Mouse (Mus musculus): ENCODE data around the gene Gm17455.

Gene Gm17455

GRCm38 (mm10) chr10:60373937-60374578, 25.5 kb upstream of the Gm17455 start:
- peak; percentile 69 for DNase-seq

GRCm38 (mm10) chr10:60376704-60377103, 22.8 kb upstream of the Gm17455 start:
- DNase-seq = no peak

- no peak for DNase-seq
Measured at GRCm38 (mm10) chr10:60379419-60379957, 20.0 kb upstream of the Gm17455 start.

GRCm38 (mm10) chr10:60380229-60380628, 19.3 kb upstream of the Gm17455 start:
- DNase-seq = no peak

- no peak for DNase-seq
Measured at GRCm38 (mm10) chr10:60381142-60381925, 18.2 kb upstream of the Gm17455 start.

- DNase-seq = no peak
Measured at GRCm38 (mm10) chr10:60388332-60388731, 11.2 kb upstream of the Gm17455 start.

- DNase-seq = peak; percentile 49
Measured at GRCm38 (mm10) chr10:60389447-60389865, 10.1 kb upstream of the Gm17455 start.

GRCm38 (mm10) chr10:60390177-60390903, 9.2 kb upstream of the Gm17455 start:
- no peak for DNase-seq

GRCm38 (mm10) chr10:60390904-60391420, 8.6 kb upstream of the Gm17455 start:
- DNase-seq = no peak

- no peak for DNase-seq
Measured at GRCm38 (mm10) chr10:60391661-60392060, 7.9 kb upstream of the Gm17455 start.

GRCm38 (mm10) chr10:60394936-60395335, 4.6 kb upstream of the Gm17455 start:
- DNase-seq = no peak

GRCm38 (mm10) chr10:60395605-60396004, 3.9 kb upstream of the Gm17455 start:
- no peak for DNase-seq

- no peak for DNase-seq
Measured at GRCm38 (mm10) chr10:60398051-60398814, 1.3 kb upstream of the Gm17455 start.

- DNase-seq = no peak
Measured at GRCm38 (mm10) chr10:60400507-60401295, 1.2 kb downstream of the Gm17455 start.

GRCm38 (mm10) chr10:60405460-60406177, 6.1 kb downstream of the Gm17455 start:
- peak; percentile 48 for DNase-seq

- peak; percentile 75 for DNase-seq
Measured at GRCm38 (mm10) chr10:60407831-60408230, 8.3 kb downstream of the Gm17455 start.

- peak; percentile 31 for DNase-seq
Measured at GRCm38 (mm10) chr10:60411794-60412193, 12.3 kb downstream of the Gm17455 start.

GRCm38 (mm10) chr10:60413756-60414155, 14.2 kb downstream of the Gm17455 start:
- DNase-seq = no peak

- no peak for DNase-seq
Measured at GRCm38 (mm10) chr10:60417041-60417440, 17.5 kb downstream of the Gm17455 start.

- DNase-seq = peak; percentile 72
Measured at GRCm38 (mm10) chr10:60418137-60418536, 18.6 kb downstream of the Gm17455 start.

- no peak for DNase-seq
Measured at GRCm38 (mm10) chr10:60419624-60420023, 20.1 kb downstream of the Gm17455 start.

All from lung, postnatal 10 days (tissue).